Mouse (Mus musculus) lung, postnatal 0 days (tissue): ENCODE data around the gene Gm26661.

Experiments
- CTCF ChIP-seq: IDR thresholded peaks from 2 replicates; pipeline ENCODE4 v1.5.1; 2016; ENCODE audit warnings: antibody characterized with exemption, mild to moderate bottlenecking
- EP300 ChIP-seq: IDR thresholded peaks from 2 replicates; pipeline ENCODE4 v1.6.1; 2016; ENCODE audit warnings: antibody characterized with exemption, mild to moderate bottlenecking, control low read depth

- TF ChIP-seq EP300 (no peak), CTCF (peak; percentile 54)
Observed at GRCm38 (mm10) chr14:7791532-7792159, at the start of gene Gm26661.
